Mouse (Mus musculus) lung, postnatal 0 days (tissue): Measurements from ENCODE around the gene Nxpe4.

Experiments
- CTCF ChIP-seq: IDR thresholded peaks from 2 replicates; pipeline ENCODE4 v1.5.1; 2016; ENCODE audit warnings: antibody characterized with exemption, mild to moderate bottlenecking
- EP300 ChIP-seq: IDR thresholded peaks from 2 replicates; pipeline ENCODE4 v1.6.1; 2016; ENCODE audit warnings: antibody characterized with exemption, mild to moderate bottlenecking, control low read depth

GRCm38 (mm10) chr9:48284221-48284620 is 122.4 kb downstream of the Nxpe4 start:
- TF ChIP-seq CTCF, result no peak
- no peak for TF ChIP-seq EP300
